Mouse (Mus musculus) regulatory T cell (primary cell): ENCODE results near the gene Ryr3.
"Not testable (repeated sequence)": the region's sequence is repeated elsewhere in the genome, so short reads cannot be mapped to it uniquely, and the experiment has no call there.

ENCODE experiments used
- in situ Hi-C: fragments of 300-600 bp; cut with MboI, MseI; formaldehyde crosslinking; loops from one replicate; pipeline ENCODE4 v1.15.1; 2025; ENCODE audit warnings: high pct_unique_total_duplicates

Gene Ryr3

DNA sequence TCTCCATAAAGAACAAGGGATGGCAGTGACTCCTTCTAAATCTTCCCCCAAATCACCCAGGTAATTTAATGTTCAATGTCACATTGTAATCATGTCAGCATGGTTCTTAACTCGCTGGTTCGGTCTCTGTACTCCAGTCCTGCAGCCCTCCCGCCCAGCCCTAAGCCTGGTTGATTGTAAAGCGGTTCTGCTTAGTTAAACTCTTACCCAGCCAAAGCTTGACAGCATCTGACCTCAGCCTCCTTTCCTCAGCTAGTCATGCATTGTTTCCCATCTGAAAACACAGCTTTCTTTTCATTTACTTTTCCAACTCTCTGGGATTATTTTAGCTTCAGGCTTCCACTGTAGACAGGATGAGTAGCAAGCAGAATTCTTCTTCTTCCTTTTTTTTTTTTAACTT, 121.7 kb downstream of the Ryr3 start:
- in situ Hi-C loops, result no loop called here

DNA sequence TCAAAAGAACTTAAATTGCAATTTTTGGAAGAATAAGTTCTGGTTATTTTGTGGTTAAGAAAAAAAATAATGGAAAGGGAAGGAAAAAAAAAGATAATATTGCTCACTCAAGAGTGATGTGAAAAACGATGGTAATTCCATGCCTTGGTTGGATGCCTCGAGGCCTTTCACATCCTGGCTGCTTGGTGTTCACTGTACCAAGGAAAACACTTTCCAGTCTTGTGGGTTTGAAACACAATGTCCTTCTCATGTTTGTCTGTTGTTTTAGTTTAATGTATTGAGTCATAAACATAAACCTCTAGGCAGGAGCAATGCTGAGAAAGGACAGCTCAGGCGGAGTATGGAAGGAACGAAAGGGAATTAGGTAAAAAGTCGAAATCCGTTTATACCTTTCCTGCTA, 122.8 kb downstream of the Ryr3 start:
- in situ Hi-C loops, result no loop called here

DNA sequence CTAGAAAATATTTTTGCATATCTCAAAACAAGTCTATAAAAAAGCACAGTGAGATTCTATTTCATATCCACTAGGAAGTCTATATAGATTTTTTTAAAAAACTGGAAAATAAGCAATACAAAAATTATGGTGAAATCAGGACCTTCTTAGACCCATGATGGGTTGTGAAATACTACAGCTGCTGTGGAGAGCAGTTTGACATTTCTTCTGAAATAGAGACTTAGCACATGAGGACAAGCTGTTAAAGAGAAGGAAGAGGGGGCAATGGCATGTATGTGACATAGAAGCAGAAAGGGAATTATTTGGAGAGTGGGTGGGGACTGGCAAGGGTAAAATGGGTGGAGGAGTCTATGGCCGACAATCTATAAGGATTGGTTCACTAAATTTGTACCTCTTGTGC, 124.1 kb downstream of the Ryr3 start:
- in situ Hi-C loops, result no loop called here

DNA sequence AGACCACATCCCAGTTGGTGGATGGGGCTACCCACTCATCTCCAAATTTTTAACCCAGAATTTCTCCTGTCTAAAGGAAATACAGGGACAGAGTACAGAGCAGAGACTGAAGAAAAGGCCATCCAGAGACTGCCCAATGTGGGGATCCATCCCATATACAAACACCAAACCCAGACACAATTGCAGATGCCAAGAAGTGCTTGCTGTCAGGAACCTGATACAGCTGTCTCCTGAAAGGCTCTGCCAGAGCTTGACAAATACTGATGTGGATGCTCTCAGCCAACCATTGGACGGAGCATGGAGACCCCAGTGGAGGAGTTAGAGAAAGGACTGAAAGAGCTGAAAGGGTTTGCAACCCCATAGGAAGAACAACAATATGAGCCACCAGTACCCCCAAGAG, 125.6 kb downstream of the Ryr3 start:
- in situ Hi-C loops, result not testable (repeated sequence)

DNA sequence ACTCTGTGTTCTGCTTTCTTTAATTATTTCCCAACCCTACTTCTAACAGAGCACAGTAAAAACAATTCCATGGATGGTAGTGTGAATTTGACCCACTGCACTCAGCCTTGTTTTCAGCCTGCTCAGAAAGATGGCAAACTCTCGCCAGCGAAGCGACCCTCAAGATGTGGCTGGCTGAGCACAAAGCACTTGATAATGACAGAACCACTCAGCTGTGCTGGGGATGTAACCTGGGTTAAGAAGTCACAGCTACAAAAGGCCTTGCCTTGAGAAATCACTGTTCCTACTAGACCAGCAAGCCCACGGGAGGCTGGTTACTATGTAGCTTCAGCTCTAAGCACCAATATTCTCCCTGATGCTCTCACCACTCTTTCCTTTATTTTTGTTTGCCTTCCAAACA, 140.5 kb downstream of the Ryr3 start:
- in situ Hi-C loops, result no loop called here

DNA sequence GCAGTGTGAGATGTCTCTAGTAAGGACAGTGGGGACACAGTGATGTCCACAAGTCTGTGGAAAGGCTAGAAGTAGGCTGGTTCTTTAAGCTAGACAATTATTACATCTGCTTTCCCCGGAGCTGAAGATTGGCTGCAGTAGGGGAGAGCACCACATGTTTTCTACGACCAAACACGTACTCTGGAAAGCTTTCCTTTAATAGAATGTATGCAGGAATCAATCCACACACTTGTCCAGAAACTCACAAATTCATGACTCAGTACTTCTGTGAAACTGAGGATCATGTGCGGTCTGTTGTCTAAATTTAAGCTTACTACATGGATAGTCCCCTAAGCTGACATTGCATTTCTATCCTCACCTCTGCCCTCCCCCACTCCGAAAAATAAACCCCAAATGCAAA, 157.5 kb downstream of the Ryr3 start:
- in situ Hi-C loops, result no loop called here

DNA sequence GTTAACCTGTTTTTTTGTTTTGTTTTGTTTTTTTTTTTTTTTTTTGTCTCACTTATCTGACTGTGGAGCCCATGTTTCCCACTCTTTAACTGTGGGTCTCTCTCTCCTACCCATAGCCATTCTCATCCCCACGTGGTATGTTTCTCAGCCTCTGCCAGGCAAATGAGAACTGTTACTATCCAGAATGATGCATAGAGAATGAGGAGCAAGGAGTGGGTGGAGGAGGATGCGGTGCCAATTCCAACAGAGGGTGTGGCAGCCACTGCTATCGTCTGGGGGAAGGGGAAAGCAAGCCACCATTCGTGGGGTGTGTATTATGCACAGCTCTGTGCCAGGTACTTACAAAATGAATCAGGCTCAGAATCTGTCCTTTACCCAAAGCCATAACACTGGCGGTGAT, 158.0 kb downstream of the Ryr3 start:
- in situ Hi-C loops, result no loop called here

DNA sequence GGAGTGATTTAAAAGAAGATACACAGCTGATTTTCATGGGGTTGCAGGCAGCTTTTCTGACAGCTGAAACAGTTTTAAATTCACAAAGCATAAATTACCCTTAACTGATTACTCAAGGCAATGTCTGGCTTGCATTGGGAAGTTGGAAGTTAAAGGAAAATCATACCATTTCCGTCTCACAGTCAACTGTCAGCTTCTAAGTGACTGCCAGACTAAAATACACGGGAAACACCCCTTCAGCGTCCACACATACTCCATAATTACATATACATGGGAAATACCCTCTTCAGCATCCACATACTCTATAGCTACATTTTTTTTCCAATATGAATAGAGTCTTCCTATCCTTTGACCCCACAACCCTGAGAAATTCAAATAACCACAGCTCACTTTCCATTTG, 158.8 kb downstream of the Ryr3 start:
- in situ Hi-C loops, result no loop called here

DNA sequence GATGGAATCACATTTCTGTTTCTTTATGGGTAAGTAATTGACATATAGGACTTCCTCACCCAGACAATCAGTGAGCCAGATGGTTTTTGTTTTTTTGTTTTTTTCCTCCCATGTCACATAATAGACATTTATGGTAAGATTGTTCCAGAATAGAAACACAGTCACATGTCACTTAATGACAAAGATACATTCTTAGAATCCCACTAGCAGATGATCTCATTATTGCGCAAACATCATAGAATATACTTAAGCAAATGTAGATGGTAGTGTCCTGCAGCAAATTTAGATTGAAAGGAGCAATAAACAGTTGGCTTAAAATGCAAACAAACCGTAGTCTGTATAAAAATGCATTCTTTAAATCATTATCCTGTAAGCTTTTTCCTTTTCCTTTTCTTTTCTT, 161.3 kb downstream of the Ryr3 start:
- in situ Hi-C loops, result no loop called here

DNA sequence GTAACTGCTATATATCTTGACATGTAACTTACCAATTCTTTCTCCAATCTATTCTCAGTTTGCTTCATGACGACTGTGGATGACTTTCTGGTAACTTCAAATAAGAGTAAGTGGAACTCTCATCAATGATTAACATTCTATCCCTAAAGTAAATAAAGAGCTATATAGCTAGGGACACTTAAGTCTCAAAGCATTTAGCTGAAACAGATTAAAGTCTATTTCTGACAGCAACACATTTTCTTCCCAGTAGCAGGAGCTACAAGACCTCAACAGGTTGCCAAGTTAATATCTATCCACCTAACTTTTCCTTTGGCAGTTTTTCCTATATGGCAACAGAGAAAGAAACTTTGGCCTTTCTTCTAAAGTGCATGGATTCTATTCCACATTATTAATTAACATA, 167.1 kb downstream of the Ryr3 start:
- in situ Hi-C loops, result no loop called here

DNA sequence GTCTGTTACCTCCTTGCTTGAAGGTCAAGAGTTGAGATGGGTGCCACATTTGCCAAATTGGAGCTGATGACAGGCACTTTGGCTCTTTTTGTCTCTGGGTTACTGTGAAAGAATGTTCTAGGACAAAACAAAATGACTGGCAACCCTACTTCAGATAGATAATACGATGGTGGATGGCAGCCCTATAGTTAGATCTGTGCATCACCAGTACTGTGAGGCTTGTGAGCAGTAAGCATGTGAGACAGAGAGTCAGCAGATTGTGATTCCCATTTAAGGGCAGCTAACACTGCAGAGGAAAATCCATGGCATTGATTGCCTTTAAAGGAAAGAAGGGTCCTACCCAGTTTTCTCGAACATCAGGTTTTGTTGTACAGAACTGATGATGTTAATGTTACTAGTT, 180.3 kb downstream of the Ryr3 start:
- in situ Hi-C loops, result no loop called here

DNA sequence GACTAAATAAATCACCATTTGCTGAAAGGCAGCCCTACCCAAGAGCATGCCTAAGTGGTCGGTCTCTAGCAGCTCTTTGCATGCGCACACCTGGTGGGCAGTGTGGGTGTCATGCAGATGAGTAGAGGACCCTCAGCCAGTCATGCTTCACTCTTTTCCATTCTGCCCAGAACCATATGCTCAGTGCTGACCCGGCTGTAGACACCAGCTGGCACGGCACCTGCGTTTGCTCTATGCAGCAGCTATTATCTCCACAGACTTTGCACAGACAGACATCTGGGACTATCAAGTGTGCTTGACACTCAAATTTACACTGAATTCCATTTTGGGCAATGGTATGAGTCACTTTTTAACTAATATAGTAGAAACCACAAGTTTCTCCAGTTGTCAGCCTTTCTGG, 186.2 kb downstream of the Ryr3 start:
- in situ Hi-C loops, result no loop called here

DNA sequence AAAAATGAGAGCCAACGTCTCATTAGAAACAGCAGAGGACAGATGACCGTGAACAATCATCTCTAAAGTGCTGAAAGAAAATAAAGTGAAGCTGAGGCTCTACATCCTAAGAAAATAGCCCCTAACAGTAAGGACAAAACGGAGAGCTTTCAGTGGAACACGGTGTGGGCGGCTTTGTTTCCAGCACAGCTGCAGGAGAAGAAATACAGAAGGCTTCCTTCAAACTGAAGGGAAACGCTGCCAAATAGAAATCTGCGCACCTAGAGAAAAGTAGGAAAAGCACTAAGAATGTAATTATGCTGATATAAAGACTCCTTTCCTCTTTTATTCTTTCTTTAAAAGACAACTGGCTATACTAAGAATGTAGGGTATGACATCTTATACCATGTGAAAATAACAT, 197.0 kb downstream of the Ryr3 start:
- in situ Hi-C loops, result no loop called here

DNA sequence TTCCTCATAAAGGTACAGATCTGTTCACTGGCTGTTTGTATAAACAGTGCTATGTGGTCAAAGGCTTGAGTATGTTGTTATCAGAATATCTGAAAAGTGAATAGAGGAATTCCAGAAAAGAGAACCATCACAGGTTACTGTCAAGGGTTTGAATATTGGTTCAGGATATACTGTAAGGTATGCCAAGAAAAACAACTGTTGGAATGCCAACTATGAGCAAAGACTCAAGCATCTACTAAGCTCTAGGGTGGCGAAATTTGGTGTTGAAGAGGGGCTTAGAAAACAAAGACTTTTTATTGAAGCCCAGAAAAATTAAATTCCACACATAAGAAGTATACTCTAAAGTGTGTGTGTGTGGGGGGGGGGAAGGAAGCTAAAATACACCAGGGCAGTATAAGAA, 198.6 kb downstream of the Ryr3 start:
- in situ Hi-C loops, result no loop called here

DNA sequence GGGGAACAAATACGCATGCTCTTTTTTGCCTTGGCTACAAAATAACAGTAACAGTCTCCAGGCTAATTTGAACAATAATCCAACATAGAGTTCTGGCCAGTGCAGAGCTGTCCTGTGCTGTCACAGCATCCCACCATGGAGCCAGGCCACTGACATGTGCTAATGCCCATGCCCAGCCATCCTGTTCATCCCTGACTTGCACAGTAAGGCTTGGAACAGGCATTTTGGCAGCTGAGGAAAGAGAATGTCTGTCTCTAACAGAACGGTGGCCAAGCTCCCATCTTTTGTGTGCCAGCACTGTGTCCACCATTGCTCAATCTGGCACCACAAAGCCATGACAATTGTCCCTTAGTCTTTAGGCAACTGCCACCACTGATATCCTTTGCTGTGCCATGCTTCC, 200.7 kb downstream of the Ryr3 start:
- in situ Hi-C loops, result no loop called here

DNA sequence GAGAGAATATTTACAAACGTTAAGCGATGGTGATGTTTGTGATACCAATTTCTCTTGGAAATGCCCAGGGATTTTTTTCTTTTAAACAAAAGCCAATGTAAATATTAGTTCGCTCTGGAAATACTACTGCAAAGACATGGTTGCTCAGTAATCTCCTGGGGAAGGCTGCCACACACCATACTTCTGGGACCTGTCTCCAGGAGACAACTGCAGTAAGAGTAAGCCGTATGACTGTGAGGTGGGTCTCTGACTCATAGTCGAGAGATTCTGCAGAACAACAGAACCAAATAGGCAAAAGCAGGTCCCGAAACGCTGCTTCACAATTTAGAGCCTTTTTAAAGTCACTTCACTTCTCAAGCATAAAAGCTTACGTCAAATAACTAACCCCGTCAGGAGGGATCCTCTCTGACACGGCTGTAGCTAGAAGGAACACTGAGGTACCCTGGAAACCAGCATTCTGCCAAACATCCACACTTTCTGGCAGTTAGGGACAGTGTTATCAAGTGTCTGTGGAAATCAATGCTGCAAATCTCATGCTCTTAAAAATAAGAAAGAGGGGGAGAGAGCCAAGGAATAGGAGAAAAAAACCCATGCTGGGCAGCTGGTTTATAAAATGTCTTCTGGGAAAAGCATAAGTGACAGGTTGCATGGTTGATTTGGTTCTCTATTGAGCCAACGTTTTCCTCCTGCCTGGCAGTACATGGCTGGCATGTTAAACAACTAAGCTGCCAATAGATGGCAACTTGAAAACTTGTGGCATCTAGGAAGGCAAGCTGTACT, 207.7 kb downstream of the Ryr3 start:
- in situ Hi-C loops, result no loop called here

DNA sequence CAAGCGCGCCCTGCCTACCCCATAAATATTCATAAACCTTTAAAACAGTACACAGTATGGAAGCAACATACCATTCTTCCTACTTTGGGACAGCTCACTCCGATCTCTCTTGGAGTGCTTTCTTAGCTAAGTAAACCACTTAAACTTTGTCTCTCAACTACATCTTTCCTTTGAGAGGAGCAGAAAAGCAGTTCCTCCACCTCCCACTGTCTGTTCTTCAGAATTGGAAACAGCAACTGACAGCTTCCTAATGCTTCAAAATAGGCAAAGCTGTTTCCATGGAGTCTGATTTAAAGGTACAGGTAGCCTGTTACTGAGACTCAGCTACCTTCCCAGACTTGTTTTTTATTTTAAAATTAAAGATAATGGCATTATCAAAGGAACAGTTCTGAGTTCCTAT, 218.4 kb downstream of the Ryr3 start:
- in situ Hi-C loops, result no loop called here

DNA sequence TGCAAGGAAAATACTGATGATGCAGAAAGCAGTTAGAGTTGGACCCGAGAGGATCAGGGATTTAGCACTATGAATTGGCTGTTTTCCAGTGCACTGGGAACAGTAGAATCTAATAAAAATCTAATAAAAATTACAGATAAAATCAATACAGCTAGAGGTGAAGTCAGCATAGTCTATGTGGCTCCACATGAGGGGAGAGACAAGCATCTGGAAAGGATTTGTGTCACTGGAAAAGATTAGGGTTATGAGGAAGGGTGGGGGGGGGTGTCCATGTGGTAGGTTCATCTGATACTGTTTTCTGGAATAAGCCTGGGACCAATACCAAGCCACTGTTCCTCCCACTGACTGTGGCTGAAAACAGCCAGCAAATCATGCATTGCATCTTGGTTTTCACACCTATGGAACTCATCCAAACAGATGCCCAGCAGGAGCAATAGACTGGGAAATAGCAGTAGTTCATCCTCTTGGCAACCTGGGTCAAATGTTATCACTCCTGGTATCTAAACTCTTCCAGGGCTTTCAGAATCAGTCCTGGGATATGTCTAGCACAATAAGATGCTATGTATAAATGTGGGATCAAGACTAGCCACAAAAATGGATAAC, 233.9 kb downstream of the Ryr3 start:
- in situ Hi-C loops, result no loop called here

DNA sequence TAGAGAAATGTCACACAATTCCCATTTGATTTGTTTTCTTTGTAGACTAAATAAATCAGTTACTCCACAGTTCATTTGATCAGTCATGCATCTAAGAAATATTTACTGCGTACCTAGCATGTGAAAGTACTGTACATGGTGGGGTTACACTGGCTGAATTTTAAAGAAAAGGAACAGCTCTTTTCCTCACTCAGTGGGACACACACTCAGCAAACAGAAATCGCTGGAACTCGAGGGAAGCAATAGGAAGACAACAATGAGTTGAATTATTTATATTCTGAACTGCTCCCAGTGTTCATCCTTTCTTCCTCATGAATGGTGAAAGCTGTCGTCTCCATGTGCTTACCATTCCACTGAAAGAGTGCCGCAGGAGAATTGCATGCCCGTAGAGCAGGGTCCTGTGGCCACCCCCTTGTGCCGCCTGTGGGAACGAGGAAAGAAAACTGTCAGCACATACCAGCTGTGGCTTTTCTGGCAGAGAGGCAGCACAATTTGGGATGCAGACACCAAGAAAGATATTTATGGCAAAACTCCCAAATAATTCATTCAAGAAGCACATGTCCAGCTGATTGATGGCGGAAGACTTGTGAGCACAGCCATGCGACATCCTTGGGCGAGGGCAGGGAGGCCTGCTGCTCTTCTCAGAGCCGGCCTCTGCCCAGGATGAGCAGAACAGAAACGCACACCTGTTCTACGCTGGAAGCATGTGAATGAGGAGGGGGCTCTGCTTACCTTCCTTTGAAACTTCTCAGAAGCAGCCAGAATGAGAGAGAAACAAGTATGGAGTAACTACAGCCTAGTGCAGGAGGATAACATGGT, 249.9 kb downstream of the Ryr3 start:
- in situ Hi-C loops, result loop anchor here (25.0 kb wide), 1 partner anchor 1320 kb away; no protein-coding TSS in a partner anchor

DNA sequence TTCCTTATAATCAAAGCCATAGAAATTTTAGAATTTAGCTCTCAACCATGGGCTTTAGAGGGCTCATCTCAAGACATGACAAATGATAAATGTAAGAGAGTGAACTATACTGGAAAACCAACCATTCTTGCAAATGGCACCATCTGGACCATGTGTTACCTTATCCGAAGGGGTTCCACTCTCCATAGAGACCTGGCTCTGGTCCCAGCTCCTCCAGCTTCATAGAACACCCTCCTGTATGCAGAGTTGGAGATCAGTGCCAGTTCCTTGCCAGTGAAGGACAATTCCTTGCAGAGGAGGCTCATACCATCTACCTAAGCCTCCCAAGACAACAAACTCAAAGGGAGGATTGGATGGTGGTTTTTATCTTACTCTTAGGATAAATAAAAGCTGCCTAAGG, 268.0 kb downstream of the Ryr3 start:
- in situ Hi-C loops, result no loop called here

DNA sequence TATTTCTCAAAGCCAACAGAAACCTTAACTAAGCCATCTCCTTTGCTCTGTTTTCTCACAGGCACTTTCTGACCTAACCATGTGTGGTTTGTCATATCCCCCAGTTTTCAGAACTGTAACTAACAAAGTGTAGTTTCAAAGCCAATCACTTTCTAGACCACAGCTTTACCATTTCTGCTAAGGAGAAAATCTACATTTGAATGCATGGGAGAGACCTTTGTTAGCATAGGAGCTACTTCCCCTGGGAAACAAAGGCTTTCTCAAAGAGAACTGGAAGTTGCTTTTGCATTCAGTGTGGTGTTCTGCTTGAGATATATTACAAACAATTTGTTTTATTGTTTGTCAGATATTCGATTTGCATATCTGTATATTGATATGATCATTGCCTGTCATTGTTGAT, 285.1 kb downstream of the Ryr3 start:
- in situ Hi-C loops, result no loop called here

DNA sequence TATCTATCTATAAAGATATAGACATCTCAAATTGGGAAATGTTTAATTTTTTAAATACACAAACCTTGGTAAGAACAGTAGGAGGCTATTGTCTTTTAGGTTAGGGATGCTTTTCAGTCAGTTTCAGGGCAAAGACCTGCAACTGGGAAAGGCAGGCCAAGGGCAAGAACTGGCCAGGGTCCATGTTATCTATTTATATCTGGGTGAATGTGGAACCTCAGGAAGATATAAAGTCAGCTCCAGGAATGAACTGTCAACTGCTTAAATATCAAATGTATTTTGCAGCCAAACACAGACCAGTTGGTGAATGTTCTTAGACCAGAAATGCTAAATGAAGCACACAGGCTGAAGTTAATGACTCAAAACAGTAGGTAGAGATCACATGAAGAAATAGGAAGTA, 303.1 kb downstream of the Ryr3 start:
- in situ Hi-C loops, result no loop called here

DNA sequence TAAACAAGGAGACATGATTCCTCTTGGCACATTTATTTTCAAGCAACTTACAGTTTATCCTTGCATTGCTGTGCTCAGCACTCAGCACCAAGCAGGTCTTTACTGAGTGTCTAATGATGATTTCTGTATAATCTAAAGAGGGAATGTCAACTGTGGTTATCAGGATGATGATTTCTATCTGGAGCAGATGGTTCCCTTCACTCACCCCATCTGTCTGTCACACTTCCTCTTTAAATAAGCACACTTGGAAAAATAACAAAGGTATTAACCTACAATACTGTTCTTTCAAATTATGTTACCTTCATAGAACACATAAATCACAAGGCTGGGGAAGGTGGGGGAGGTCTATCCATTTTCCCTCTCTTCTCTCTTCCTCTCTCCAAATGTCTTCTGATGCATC, 304.3 kb downstream of the Ryr3 start:
- in situ Hi-C loops, result no loop called here
